Mouse (Mus musculus): ENCODE measurements around the gene Cdc42bpb.

Gene Cdc42bpb

GRCm38 (mm10) chr12:111377376-111377973 lies at the start of gene Cdc42bpb:
TSS of gene Cdc42bpb (minus strand) at chr12:111377718.
- in situ Hi-C loops (cut with MboI; ENCODE audit: low pct_unique_long_range_greater_than_20kb in 1 of 2, low sequenced_read_pairs in 2 of 2, unreplicated experiment in 1 of 2) = no loop called here

- in situ Hi-C loops (cut with MboI; ENCODE audit: low pct_unique_long_range_greater_than_20kb in 1 of 2, low sequenced_read_pairs in 2 of 2, unreplicated experiment in 1 of 2) = loop anchor here (5.0 kb wide), 2 partner anchors 36 to 61 kb away; partner anchors contain the start of gene Gm266 (in 1 of the 2)
Observed at GRCm38 (mm10) chr12:111425789-111426460, 48.4 kb upstream of the Cdc42bpb start.

GRCm38 (mm10) chr12:111425258-111425657 lies 47.7 kb upstream of the Cdc42bpb start:
- in situ Hi-C loops (cut with MboI; ENCODE audit: low pct_unique_long_range_greater_than_20kb in 1 of 2, low sequenced_read_pairs in 2 of 2, unreplicated experiment in 1 of 2) = loop anchor here (5.0 kb wide), 2 partner anchors 37 to 62 kb away; partner anchors contain the start of gene Gm266 (in 1 of the 2)

GRCm38 (mm10) chr12:111424547-111424946 lies 47.0 kb upstream of the Cdc42bpb start:
- in situ Hi-C loops (cut with MboI; ENCODE audit: low pct_unique_long_range_greater_than_20kb in 1 of 2, low sequenced_read_pairs in 2 of 2, unreplicated experiment in 1 of 2) = no loop called here

GRCm38 (mm10) chr12:111423570-111424129 lies 46.1 kb upstream of the Cdc42bpb start:
- in situ Hi-C loops (cut with MboI; ENCODE audit: low pct_unique_long_range_greater_than_20kb in 1 of 2, low sequenced_read_pairs in 2 of 2, unreplicated experiment in 1 of 2) = no loop called here

GRCm38 (mm10) chr12:111422852-111423251 lies 45.3 kb upstream of the Cdc42bpb start:
- in situ Hi-C loops (cut with MboI; ENCODE audit: low pct_unique_long_range_greater_than_20kb in 1 of 2, low sequenced_read_pairs in 2 of 2, unreplicated experiment in 1 of 2) = no loop called here

- in situ Hi-C loops (cut with MboI; ENCODE audit: low pct_unique_long_range_greater_than_20kb in 1 of 2, low sequenced_read_pairs in 2 of 2, unreplicated experiment in 1 of 2) = no loop called here
Observed at GRCm38 (mm10) chr12:111420946-111421709, 43.6 kb upstream of the Cdc42bpb start.

- in situ Hi-C loops (cut with MboI; ENCODE audit: low pct_unique_long_range_greater_than_20kb in 1 of 2, low sequenced_read_pairs in 2 of 2, unreplicated experiment in 1 of 2) = no loop called here
Observed at GRCm38 (mm10) chr12:111419918-111420317, 42.4 kb upstream of the Cdc42bpb start.

- in situ Hi-C loops (cut with MboI; ENCODE audit: low pct_unique_long_range_greater_than_20kb in 1 of 2, low sequenced_read_pairs in 2 of 2, unreplicated experiment in 1 of 2) = no loop called here
Observed at GRCm38 (mm10) chr12:111416921-111417779, 39.6 kb upstream of the Cdc42bpb start, which contains the start of gene Exoc3l4. TSS of gene Exoc3l4 (plus strand) at chr12:111417017.

- in situ Hi-C loops (cut with MboI; ENCODE audit: low pct_unique_long_range_greater_than_20kb in 1 of 2, low sequenced_read_pairs in 2 of 2, unreplicated experiment in 1 of 2) = no loop called here
Observed at GRCm38 (mm10) chr12:111413300-111413699, 35.8 kb upstream of the Cdc42bpb start.

- in situ Hi-C loops (cut with MboI; ENCODE audit: low pct_unique_long_range_greater_than_20kb in 1 of 2, low sequenced_read_pairs in 2 of 2, unreplicated experiment in 1 of 2) = no loop called here
Observed at GRCm38 (mm10) chr12:111412581-111413284, 35.2 kb upstream of the Cdc42bpb start.

GRCm38 (mm10) chr12:111411631-111412355 lies 34.3 kb upstream of the Cdc42bpb start:
- in situ Hi-C loops (cut with MboI; ENCODE audit: low pct_unique_long_range_greater_than_20kb in 1 of 2, low sequenced_read_pairs in 2 of 2, unreplicated experiment in 1 of 2) = no loop called here

GRCm38 (mm10) chr12:111409583-111409982 lies 32.1 kb upstream of the Cdc42bpb start:
- in situ Hi-C loops (cut with MboI; ENCODE audit: low pct_unique_long_range_greater_than_20kb in 1 of 2, low sequenced_read_pairs in 2 of 2, unreplicated experiment in 1 of 2) = no loop called here

GRCm38 (mm10) chr12:111406622-111407021 lies 29.1 kb upstream of the Cdc42bpb start, which contains the start of gene Lbhd2:
TSS of gene Lbhd2 (plus strand) at chr12:111406809.
- in situ Hi-C loops (cut with MboI; ENCODE audit: low pct_unique_long_range_greater_than_20kb in 1 of 2, low sequenced_read_pairs in 2 of 2, unreplicated experiment in 1 of 2) = no loop called here

GRCm38 (mm10) chr12:111404880-111405279 lies 27.4 kb upstream of the Cdc42bpb start:
- in situ Hi-C loops (cut with MboI; ENCODE audit: low pct_unique_long_range_greater_than_20kb in 1 of 2, low sequenced_read_pairs in 2 of 2, unreplicated experiment in 1 of 2) = no loop called here

- in situ Hi-C loops (cut with MboI; ENCODE audit: low pct_unique_long_range_greater_than_20kb in 1 of 2, low sequenced_read_pairs in 2 of 2, unreplicated experiment in 1 of 2) = no loop called here
Observed at GRCm38 (mm10) chr12:111401454-111402184, 24.1 kb upstream of the Cdc42bpb start.

Measured in mouse embryonic stem cell (cell line).